Mouse (Mus musculus) heart, adult 2 months (tissue): Measurements from ENCODE around the gene Lrrc8d. TPM values are rescaled to one million over a fixed set of nuclear protein-coding genes. Genes with fewer than 3 reads are reported as not detected.

ENCODE experiments used
- DNase-seq, 2 experiments: peaks; one replicate each; pipeline ENCODE4 v3.0.0; 2021
- H3K27ac ChIP-seq: fragments of 200-600 bp; 2 replicates; pipeline ENCODE4 v1.8.1; 2022
- H3K27me3 ChIP-seq: fragments of 200-500 bp; 2 replicates; pipeline ENCODE4 v1.6.1; 2012; ENCODE audit warnings: mild to moderate bottlenecking, low read length, inconsistent platforms, mixed read lengths; ENCODE audit not compliant: control insufficient read depth, insufficient read depth
- H3K36me3 ChIP-seq: fragments of 200-500 bp; 2 replicates; pipeline ENCODE4 v1.6.1; 2012; ENCODE audit warnings: low read length, inconsistent platforms; ENCODE audit not compliant: control insufficient read depth, insufficient read depth
- H3K4me1 ChIP-seq: fragments of 200-500 bp; 2 replicates; pipeline ENCODE4 v1.6.1; 2011; ENCODE audit warnings: low read length; ENCODE audit not compliant: control insufficient read depth, insufficient read depth
- H3K4me3 ChIP-seq: fragments of 200-600 bp; 2 replicates; pipeline ENCODE4 v1.8.1; 2022
- H3K79me2 ChIP-seq: fragments of 200-500 bp; replicated peaks from 2 replicates; pipeline ENCODE4 v1.6.1; 2012; ENCODE audit warnings: mild to moderate bottlenecking, inconsistent platforms, low read length, moderate library complexity, mixed read lengths; ENCODE audit not compliant: control insufficient read depth, insufficient read depth
- H3K9ac ChIP-seq: fragments of 200-500 bp; 2 replicates; pipeline ENCODE4 v1.6.1; 2012; ENCODE audit warnings: low read depth, mild to moderate bottlenecking, control low read depth, inconsistent platforms, low read length, mixed read lengths
- CTCF ChIP-seq: fragments of 200-600 bp; IDR thresholded peaks from 2 replicates; pipeline ENCODE4 v1.8.1; 2022; ENCODE audit warnings: antibody characterized with exemption, mild to moderate bottlenecking, moderate library complexity
- EP300 ChIP-seq: fragments of 200-500 bp; IDR thresholded peaks from 2 replicates; pipeline ENCODE4 v1.6.1; 2011; ENCODE audit warnings: low read depth, low read length, control low read depth; ENCODE audit not compliant: insufficient read depth
- POLR2A ChIP-seq: fragments of 200-500 bp; IDR thresholded peaks from 2 replicates; pipeline ENCODE4 v1.6.1; 2011; ENCODE audit warnings: mild to moderate bottlenecking, low read depth, low read length, control low read depth; ENCODE audit not compliant: insufficient read depth
- WGBS: fragments of 180-500 bp; shearing (Covaris S2); methylation state at CpG from one replicate; pipeline ENCODE4 v1.1.7; 2018; 5-methylcytosine and 5-hydroxymethylcytosine counted together
- intact Hi-C: fragments of 180-260 bp; cut with DNase I; formaldehyde crosslinking; loops from one replicate; pipeline ENCODE4 v1.15.1; 2025
- polyA plus RNA-seq: library from polyadenylated mRNA; depleted of rRNA; stranded (reverse); fragments of >200 nt; gene quantifications from 2 replicates; pipeline ENCODE4 v1.2.3, GENCODE M21; 2012
- total RNA-seq, 2 experiments: library from RNA; stranded (reverse); gene quantifications; 2 replicates each; pipeline ENCODE4 v1.2.3; 2021

The Lrrc8d gene
- total and polyA plus RNA-seq, 3 experiments, result 4.3 to 8.8 (median 8.0) TPM

GRCm38 (mm10) chr5:105672332-105672731, 27.4 kb upstream of the Lrrc8d start:
- no peak overlapping the region for H3K4me3 ChIP-seq
- 84% methylated on average over 4 of the region's 4 CpGs for WGBS
- no peak overlapping the region for H3K27ac ChIP-seq
- TF ChIP-seq CTCF (no peak), POLR2A (no peak), EP300 (no peak)
- DNase-seq, result no peak
- no peak overlapping the region for H3K9ac ChIP-seq
- H3K79me2 ChIP-seq, result no peaks in the 10 kb centered on the region
- H3K36me3 ChIP-seq, result no peaks in the 10 kb centered on the region
- intact Hi-C loops, result no loop called here
- peaks cover 1% of the 10 kb centered on the region for H3K4me1 ChIP-seq
- H3K27me3 ChIP-seq, result no peaks in the 10 kb centered on the region

GRCm38 (mm10) chr5:105675511-105675910, 24.3 kb upstream of the Lrrc8d start:
- TF ChIP-seq EP300, result no peak
- Histone ChIP-seq H3K9ac (no peak overlapping the region), H3K79me2 (no peaks in the 10 kb centered on the region), H3K36me3 (no peaks in the 10 kb centered on the region), H3K4me3 (no peak overlapping the region), H3K27me3 (no peaks in the 10 kb centered on the region), H3K27ac (no peak overlapping the region), H3K4me1 (peaks cover 2% of the 10 kb centered on the region)
- intact Hi-C loops, result no loop called here
- WGBS, result 96% methylated on average over 4 of the region's 4 CpGs
- no peak for DNase-seq

- 51% methylated on average over 2 of the region's 2 CpGs for WGBS
- TF ChIP-seq EP300 (no peak), CTCF (no peak), POLR2A (no peak)
- DNase-seq, result no peak
- Histone ChIP-seq H3K36me3 (no peaks in the 10 kb centered on the region), H3K79me2 (no peaks in the 10 kb centered on the region), H3K27me3 (no peaks in the 10 kb centered on the region), H3K4me1 (peaks cover 2% of the 10 kb centered on the region), H3K27ac (peak overlapping the region; percentile 53), H3K9ac (no peak overlapping the region; the same call in 1 of the 2 replicates), H3K4me3 (no peak overlapping the region)
- intact Hi-C loops, result no loop called here
Observed at GRCm38 (mm10) chr5:105677071-105677470, 22.7 kb upstream of the Lrrc8d start.

GRCm38 (mm10) chr5:105678243-105678642, 21.5 kb upstream of the Lrrc8d start:
- 84% methylated on average over 8 of the region's 8 CpGs for WGBS
- Histone ChIP-seq H3K36me3 (no peaks in the 10 kb centered on the region), H3K9ac (no peak overlapping the region), H3K79me2 (no peaks in the 10 kb centered on the region), H3K27ac (no peak overlapping the region), H3K4me1 (peaks cover 2% of the 10 kb centered on the region), H3K27me3 (no peaks in the 10 kb centered on the region), H3K4me3 (no peak overlapping the region)
- no peak for TF ChIP-seq CTCF
- TF ChIP-seq POLR2A, result no peak
- no peak for TF ChIP-seq EP300
- intact Hi-C loops, result no loop called here
- no peak for DNase-seq

- DNase-seq, result no peak
- Histone ChIP-seq H3K79me2 (no peaks in the 10 kb centered on the region), H3K27me3 (no peaks in the 10 kb centered on the region), H3K9ac (no peak overlapping the region), H3K4me3 (no peak overlapping the region), H3K36me3 (no peaks in the 10 kb centered on the region), H3K27ac (no peak overlapping the region), H3K4me1 (peaks cover 2% of the 10 kb centered on the region)
- intact Hi-C loops, result no loop called here
- 56% methylated on average over 4 of the region's 4 CpGs for WGBS
- TF ChIP-seq POLR2A (no peak), EP300 (no peak), CTCF (no peak)
Observed at GRCm38 (mm10) chr5:105679261-105679660, 20.5 kb upstream of the Lrrc8d start.

GRCm38 (mm10) chr5:105679921-105680843, 19.6 kb upstream of the Lrrc8d start:
- TF ChIP-seq POLR2A (no peak), CTCF (no peak), EP300 (no peak)
- intact Hi-C loops, result no loop called here

More at GRCm38 (mm10) chr5:105679921-105680843, 19.6 kb upstream of the Lrrc8d start:
- no peak overlapping the region for H3K27ac ChIP-seq
- H3K36me3 ChIP-seq, result no peaks in the 10 kb centered on the region
- no peaks in the 10 kb centered on the region for H3K79me2 ChIP-seq
- no peak for DNase-seq
- no peak overlapping the region for H3K4me3 ChIP-seq
- 77% methylated on average over 9 of the region's 9 CpGs for WGBS
- H3K4me1 ChIP-seq, result peaks cover 2% of the 10 kb centered on the region
- H3K9ac ChIP-seq, result no peak overlapping the region
- H3K27me3 ChIP-seq, result no peaks in the 10 kb centered on the region
